Mouse (Mus musculus): ENCODE measurements at regions not wholly inside any gene's neighbourhood (a gene's known extent, or its start where the extent isn't known, plus 50 kb on each side); places are given as distances from the start of the nearest gene placed in this dataset.
"Not testable (repeated sequence)": the region's sequence is repeated elsewhere in the genome, so short reads cannot be mapped to it uniquely, and the experiment has no call there.

DNA sequence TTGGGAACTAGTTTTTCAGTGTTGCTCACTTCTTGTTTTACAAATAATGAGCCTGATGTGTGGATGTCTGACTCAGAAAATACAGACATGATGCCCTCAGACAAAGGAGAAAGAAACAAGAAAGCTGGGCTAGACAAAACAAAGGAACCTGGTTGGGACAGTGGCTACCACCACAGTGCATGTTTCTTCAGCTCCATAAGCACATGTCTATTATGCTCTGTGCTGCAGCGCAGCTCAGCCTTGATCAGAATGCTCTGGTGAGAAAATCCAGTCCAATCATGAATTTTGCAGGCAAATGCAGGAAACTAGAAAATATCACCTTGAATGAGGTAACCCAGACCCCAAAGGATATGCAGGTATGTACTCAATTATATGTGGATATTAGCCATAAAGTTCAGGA is 1164.1 kb downstream of the A830018L16Rik start:
- no peak overlapping the region for H3K27ac ChIP-seq (ENCODE audit: low read length)
- no peak overlapping the region for H3K4me3 ChIP-seq (replicated peaks; ENCODE audit: low read length)
- no peaks in the 10 kb centered on the region for H3K36me3 ChIP-seq (ENCODE audit: control insufficient read depth, insufficient read depth)
- H3K4me2 ChIP-seq (ENCODE audit: low read length), result no peak overlapping the region
- H3K9me3 ChIP-seq (ENCODE audit: control insufficient read depth, low read length), result no peaks in the 10 kb centered on the region
- no peaks in the 10 kb centered on the region for H3K27me3 ChIP-seq (replicated peaks; ENCODE audit: control insufficient read depth, insufficient read depth, low read length)
- 58% methylated on average over 1 of the region's 1 CpGs for WGBS
- no peak for ATAC-seq
- no peak overlapping the region for H3K9ac ChIP-seq (replicated peaks; ENCODE audit: low read depth, low read length)
- peaks cover 8% of the 10 kb centered on the region for H3K4me1 ChIP-seq (replicated peaks; ENCODE audit: control insufficient read depth, insufficient read depth, low read length)

DNA sequence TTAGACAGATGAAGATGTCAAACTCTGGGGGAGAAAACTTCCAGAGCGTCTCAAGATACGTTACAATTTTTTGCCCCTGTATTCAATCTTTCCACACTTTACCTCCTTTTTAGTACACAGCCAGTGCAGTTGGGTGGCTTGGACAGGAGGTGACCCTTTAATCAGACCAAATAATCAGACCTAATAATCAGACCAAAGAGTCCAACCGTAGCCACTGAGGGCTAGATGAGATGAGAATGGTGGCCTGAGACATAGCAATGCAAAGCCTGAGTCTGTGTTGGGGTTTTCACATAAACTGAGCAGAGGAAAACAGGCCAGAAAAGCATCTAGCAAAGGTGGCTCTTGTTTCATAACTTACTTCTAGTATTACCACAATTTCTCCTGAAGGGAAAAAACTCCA is 1169.1 kb downstream of the A830018L16Rik start:
- no peaks in the 10 kb centered on the region for H3K27me3 ChIP-seq (replicated peaks; ENCODE audit: control insufficient read depth, insufficient read depth, low read length)
- no peaks in the 10 kb centered on the region for H3K4me1 ChIP-seq (replicated peaks; ENCODE audit: control insufficient read depth, insufficient read depth, low read length)
- H3K9me3 ChIP-seq (ENCODE audit: control insufficient read depth, low read length), result no peaks in the 10 kb centered on the region
- no peak overlapping the region for H3K9ac ChIP-seq (replicated peaks; ENCODE audit: low read depth, low read length)
- no peak overlapping the region for H3K4me2 ChIP-seq (ENCODE audit: low read length)
- no peak overlapping the region for H3K4me3 ChIP-seq (replicated peaks; ENCODE audit: low read length)
- H3K36me3 ChIP-seq (ENCODE audit: control insufficient read depth, insufficient read depth), result no peaks in the 10 kb centered on the region
- no peak overlapping the region for H3K27ac ChIP-seq (ENCODE audit: low read length)
- no peak for ATAC-seq
- 63% methylated on average over 3 of the region's 3 CpGs for WGBS

DNA sequence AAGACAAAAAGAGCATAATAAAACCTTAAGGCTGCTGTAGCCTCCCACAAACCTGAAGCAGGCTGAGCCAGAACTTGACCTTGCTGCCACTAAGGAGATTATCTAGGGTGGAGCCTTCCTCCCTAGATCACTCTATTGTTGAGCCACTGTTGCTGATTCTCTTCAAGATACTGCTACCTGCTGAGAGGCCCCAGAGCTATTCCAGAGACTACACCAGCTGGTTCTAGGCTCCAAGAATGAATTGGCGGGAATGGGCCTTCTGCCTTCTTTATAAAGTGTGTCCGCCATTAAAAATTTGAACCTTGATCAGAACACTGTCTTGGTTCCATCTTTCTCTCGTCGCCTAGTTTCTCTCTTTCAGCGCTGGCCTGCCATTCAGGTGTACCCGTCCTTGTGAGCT is 1173.1 kb downstream of the A830018L16Rik start:
- not testable (repeated sequence) for ATAC-seq; H3K36me3 ChIP-seq (ENCODE audit: control insufficient read depth, insufficient read depth); H3K4me1 ChIP-seq (replicated peaks; ENCODE audit: control insufficient read depth, insufficient read depth, low read length); H3K4me2 ChIP-seq (ENCODE audit: low read length); H3K4me3 ChIP-seq (replicated peaks; ENCODE audit: low read length); H3K27me3 ChIP-seq (replicated peaks; ENCODE audit: control insufficient read depth, insufficient read depth, low read length); H3K27ac ChIP-seq (ENCODE audit: low read length); H3K9ac ChIP-seq (replicated peaks; ENCODE audit: low read depth, low read length); H3K9me3 ChIP-seq (ENCODE audit: control insufficient read depth, low read length)
- whole genome bisulfite sequencing, result 92% methylated on average over 6 of the region's 6 CpGs

DNA sequence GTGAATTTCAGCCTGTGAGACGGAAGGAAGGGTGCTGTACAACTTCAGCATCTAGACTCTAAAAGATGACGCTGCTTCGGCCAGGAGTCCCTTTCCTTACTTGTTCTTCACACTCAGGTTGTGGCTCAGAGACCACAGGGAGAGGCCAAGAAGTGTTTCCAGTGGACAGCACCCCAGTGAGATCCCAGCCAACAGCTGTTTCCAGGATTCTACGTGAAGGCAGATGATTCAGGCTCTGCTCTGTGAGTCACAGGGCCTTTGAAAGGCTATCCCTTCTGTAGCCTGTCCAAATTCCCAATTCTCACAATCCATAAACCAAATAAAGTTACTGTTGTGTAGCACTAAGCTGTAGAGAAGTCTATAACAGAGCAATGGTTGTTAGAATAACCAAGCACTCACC is 1198.2 kb downstream of the A830018L16Rik start:
- Histone ChIP-seq H3K9me3 (ENCODE audit: control insufficient read depth, low read length) (no peaks in the 10 kb centered on the region), H3K4me2 (ENCODE audit: low read length) (no peak overlapping the region), H3K27ac (ENCODE audit: low read length) (no peak overlapping the region), H3K9ac (replicated peaks; ENCODE audit: low read depth, low read length) (no peak overlapping the region), H3K4me1 (replicated peaks; ENCODE audit: control insufficient read depth, insufficient read depth, low read length) (no peaks in the 10 kb centered on the region), H3K27me3 (replicated peaks; ENCODE audit: control insufficient read depth, insufficient read depth, low read length) (no peaks in the 10 kb centered on the region), H3K4me3 (replicated peaks; ENCODE audit: low read length) (no peak overlapping the region), H3K36me3 (ENCODE audit: control insufficient read depth, insufficient read depth) (no peaks in the 10 kb centered on the region)
- 86% methylated on average over 4 of the region's 4 CpGs for WGBS
- no peak for ATAC-seq

DNA sequence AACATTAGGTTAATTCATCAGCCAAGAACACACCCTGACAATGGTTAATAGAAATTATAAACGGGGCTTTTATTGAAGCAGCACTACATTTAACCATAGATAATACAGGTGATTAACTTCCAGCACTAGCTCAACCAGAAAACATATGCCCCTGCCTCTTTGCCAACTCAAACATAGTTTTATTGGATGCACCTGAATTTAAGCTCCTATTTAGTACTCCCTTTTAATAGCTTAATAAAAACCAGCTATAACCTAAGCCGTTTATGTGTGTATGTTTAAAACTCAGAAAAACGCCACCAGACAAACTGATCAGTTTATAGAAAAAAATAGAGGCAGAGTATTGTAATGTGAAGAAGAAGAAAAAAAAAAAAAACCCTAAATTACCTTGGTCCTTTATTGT is 1201.4 kb downstream of the A830018L16Rik start:
- Histone ChIP-seq H3K27me3 (replicated peaks; ENCODE audit: control insufficient read depth, insufficient read depth, low read length) (no peaks in the 10 kb centered on the region), H3K9me3 (ENCODE audit: control insufficient read depth, low read length) (no peaks in the 10 kb centered on the region), H3K4me2 (ENCODE audit: low read length) (no peak overlapping the region), H3K36me3 (ENCODE audit: control insufficient read depth, insufficient read depth) (no peaks in the 10 kb centered on the region), H3K4me1 (replicated peaks; ENCODE audit: control insufficient read depth, insufficient read depth, low read length) (no peaks in the 10 kb centered on the region), H3K27ac (ENCODE audit: low read length) (no peak overlapping the region), H3K9ac (replicated peaks; ENCODE audit: low read depth, low read length) (no peak overlapping the region), H3K4me3 (replicated peaks; ENCODE audit: low read length) (no peak overlapping the region)
- WGBS, result 79% methylated on average over 3 of the region's 3 CpGs
- ATAC-seq, result no peak

DNA sequence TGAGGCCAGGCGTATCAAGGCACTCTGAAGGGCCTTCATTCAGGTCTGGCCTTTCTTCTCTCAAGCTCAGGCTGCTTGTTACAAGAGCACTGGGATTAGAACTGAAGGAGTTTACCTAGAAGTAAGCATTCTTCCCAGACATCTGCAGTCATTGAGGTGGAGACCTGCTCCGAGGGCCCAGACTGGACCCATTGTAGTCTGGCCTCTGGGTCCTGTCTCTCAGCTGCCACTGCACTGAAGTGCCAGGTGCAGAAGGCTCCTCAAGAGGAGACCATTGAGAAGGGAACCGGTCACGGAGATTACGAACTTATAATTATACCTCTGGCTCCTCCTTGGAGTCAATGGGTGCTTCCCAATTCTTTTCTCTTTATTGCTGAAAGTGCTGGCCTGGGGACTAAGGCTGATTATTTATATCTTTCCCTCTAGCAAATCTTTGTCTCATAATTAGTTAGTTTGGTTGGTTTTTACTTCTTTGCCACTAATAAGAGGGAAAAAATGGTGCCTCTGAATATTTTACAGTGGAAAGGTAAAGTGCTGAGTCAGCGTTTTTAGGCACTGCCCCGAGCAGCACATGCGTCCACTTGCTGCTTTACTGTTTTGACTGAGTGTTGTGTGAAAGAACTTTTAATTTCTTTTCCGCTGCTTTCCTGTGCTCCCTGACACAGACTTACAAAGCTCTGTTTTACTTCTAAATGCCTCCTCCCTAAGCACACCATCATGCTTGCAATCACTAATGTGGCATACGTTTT is 1202.0 kb downstream of the A830018L16Rik start:
- 76% methylated on average over 10 of the region's 10 CpGs for WGBS
- Histone ChIP-seq H3K27me3 (replicated peaks; ENCODE audit: control insufficient read depth, insufficient read depth, low read length) (no peaks in the 10 kb centered on the region), H3K36me3 (ENCODE audit: control insufficient read depth, insufficient read depth) (no peaks in the 10 kb centered on the region), H3K4me2 (ENCODE audit: low read length) (no peak overlapping the region), H3K4me3 (replicated peaks; ENCODE audit: low read length) (no peak overlapping the region), H3K4me1 (replicated peaks; ENCODE audit: control insufficient read depth, insufficient read depth, low read length) (no peaks in the 10 kb centered on the region), H3K9me3 (ENCODE audit: control insufficient read depth, low read length) (no peaks in the 10 kb centered on the region), H3K9ac (replicated peaks; ENCODE audit: low read depth, low read length) (no peak overlapping the region), H3K27ac (ENCODE audit: low read length) (no peak overlapping the region)
- ATAC-seq, result no peak

DNA sequence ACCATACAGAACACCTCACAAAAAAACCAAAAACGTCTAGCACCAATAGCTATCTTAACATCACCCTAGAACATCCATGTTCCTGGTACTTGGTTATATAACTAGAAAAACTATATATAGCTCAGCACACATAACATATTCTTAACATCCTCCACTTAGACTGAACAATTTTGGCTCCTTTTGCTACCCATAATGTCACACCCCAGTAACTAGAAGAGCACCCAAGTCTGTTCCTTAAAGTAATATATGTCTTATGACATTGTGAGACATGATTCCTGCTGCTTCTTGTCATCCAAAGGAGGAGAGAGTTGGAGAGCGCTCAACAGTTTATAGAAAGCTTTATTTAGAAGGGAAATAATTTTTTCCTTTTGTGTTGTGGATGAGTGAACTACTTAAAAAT is 1206.1 kb downstream of the A830018L16Rik start:
- H3K36me3 ChIP-seq (ENCODE audit: control insufficient read depth, insufficient read depth), result no peaks in the 10 kb centered on the region
- WGBS, result 82% methylated on average over 2 of the region's 2 CpGs
- H3K4me1 ChIP-seq (replicated peaks; ENCODE audit: control insufficient read depth, insufficient read depth, low read length), result no peaks in the 10 kb centered on the region
- no peak overlapping the region for H3K4me3 ChIP-seq (replicated peaks; ENCODE audit: low read length)
- no peak overlapping the region for H3K27ac ChIP-seq (ENCODE audit: low read length)
- H3K9me3 ChIP-seq (ENCODE audit: control insufficient read depth, low read length), result no peaks in the 10 kb centered on the region
- H3K9ac ChIP-seq (replicated peaks; ENCODE audit: low read depth, low read length), result no peak overlapping the region
- no peaks in the 10 kb centered on the region for H3K27me3 ChIP-seq (replicated peaks; ENCODE audit: control insufficient read depth, insufficient read depth, low read length)
- H3K4me2 ChIP-seq (ENCODE audit: low read length), result no peak overlapping the region
- ATAC-seq, result no peak

DNA sequence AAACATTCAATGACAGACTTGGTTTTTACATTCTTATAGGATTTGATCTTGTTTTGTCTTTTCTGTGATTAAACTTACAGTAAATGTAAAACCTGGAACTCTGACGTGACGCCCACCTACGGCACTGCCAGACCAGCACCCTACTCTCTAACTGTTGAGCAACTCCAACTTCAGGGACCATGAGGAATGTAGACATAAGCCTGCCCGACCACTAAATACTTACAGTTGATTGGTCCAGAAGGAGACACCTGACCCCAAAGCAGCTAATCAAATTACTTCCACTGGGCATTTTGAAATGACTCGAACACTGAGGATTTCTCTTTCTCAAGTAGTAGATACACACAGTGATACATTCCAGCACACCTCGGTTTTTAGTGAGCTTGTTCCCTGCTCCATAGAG is 1206.9 kb downstream of the A830018L16Rik start:
- H3K4me2 ChIP-seq (ENCODE audit: low read length), result no peak overlapping the region

DNA sequence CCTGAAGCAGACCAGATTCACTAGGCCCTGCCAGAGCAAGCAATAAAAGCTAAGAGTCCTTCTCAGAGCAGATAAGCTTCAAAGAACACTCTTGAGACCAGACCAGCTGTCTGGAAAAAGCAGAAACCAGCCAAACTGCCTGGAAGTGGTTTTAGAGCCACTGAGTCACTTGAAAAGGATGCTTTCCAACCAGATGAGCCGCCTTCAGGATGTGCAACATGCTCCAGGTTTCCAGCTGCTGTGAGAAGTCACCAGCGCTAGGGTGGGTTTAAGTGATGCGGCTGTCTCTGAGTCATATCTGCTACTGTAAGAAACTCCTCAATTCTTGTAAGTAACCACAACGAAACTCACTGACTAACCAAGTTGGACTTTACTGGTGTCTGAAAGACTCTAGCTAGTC is 1209.3 kb downstream of the A830018L16Rik start:
- no peaks in the 10 kb centered on the region for H3K36me3 ChIP-seq (ENCODE audit: control insufficient read depth, insufficient read depth)
- no peak overlapping the region for H3K9ac ChIP-seq (replicated peaks; ENCODE audit: low read depth, low read length)
- no peaks in the 10 kb centered on the region for H3K4me1 ChIP-seq (replicated peaks; ENCODE audit: control insufficient read depth, insufficient read depth, low read length)
- no peaks in the 10 kb centered on the region for H3K27me3 ChIP-seq (replicated peaks; ENCODE audit: control insufficient read depth, insufficient read depth, low read length)
- ATAC-seq, result no peak
- WGBS, result 93% methylated on average over 4 of the region's 4 CpGs
- no peak overlapping the region for H3K4me2 ChIP-seq (ENCODE audit: low read length)
- H3K27ac ChIP-seq (ENCODE audit: low read length), result no peak overlapping the region
- no peaks in the 10 kb centered on the region for H3K9me3 ChIP-seq (ENCODE audit: control insufficient read depth, low read length)
- H3K4me3 ChIP-seq (replicated peaks; ENCODE audit: low read length), result no peak overlapping the region

More for the DNA sequence above, 1206.9 kb downstream of the A830018L16Rik start:
- no peaks in the 10 kb centered on the region for H3K36me3 ChIP-seq (ENCODE audit: control insufficient read depth, insufficient read depth)
- H3K4me3 ChIP-seq (replicated peaks; ENCODE audit: low read length), result no peak overlapping the region
- H3K9me3 ChIP-seq (ENCODE audit: control insufficient read depth, low read length), result no peaks in the 10 kb centered on the region
- WGBS, result 88% methylated on average over 6 of the region's 6 CpGs
- no peak overlapping the region for H3K27ac ChIP-seq (ENCODE audit: low read length)
- no peaks in the 10 kb centered on the region for H3K4me1 ChIP-seq (replicated peaks; ENCODE audit: control insufficient read depth, insufficient read depth, low read length)
- no peak for ATAC-seq
- H3K27me3 ChIP-seq (replicated peaks; ENCODE audit: control insufficient read depth, insufficient read depth, low read length), result no peaks in the 10 kb centered on the region
- H3K9ac ChIP-seq (replicated peaks; ENCODE audit: low read depth, low read length), result no peak overlapping the region

DNA sequence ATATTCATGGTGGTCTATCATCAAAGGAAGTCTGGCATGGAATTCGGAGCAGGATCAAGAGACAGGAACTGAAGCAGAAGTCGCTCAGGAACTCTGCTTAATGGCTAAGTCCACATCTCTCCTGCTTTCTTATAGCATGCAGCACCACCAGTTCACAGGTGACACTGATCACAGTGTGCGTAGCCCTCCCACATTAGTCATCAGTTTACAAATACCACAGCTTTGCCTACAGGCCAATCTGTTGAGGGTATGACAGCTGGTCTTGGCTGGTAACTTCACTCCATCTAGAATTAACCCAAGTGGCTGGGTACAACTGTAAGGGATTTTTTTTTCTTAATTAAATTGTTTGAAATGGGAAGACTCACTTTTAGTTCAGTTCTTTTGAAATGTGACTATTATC is 1219.1 kb downstream of the A830018L16Rik start:
- H3K4me2 ChIP-seq (ENCODE audit: low read length), result no peak overlapping the region
- no peak overlapping the region for H3K9ac ChIP-seq (replicated peaks; ENCODE audit: low read depth, low read length)
- peaks cover 5% of the 10 kb centered on the region; the same call in 1 of the 2 replicates for H3K4me1 ChIP-seq (replicated peaks; ENCODE audit: control insufficient read depth, insufficient read depth, low read length)
- H3K27me3 ChIP-seq (replicated peaks; ENCODE audit: control insufficient read depth, insufficient read depth, low read length), result no peaks in the 10 kb centered on the region
- no peak for ATAC-seq
- H3K27ac ChIP-seq (ENCODE audit: low read length), result no peak overlapping the region
- no peaks in the 10 kb centered on the region for H3K36me3 ChIP-seq (ENCODE audit: control insufficient read depth, insufficient read depth)
- no peak overlapping the region for H3K4me3 ChIP-seq (replicated peaks; ENCODE audit: low read length)
- H3K9me3 ChIP-seq (ENCODE audit: control insufficient read depth, low read length), result no peaks in the 10 kb centered on the region
- WGBS, result 94% methylated on average over 3 of the region's 3 CpGs
